Mouse (Mus musculus) cortical plate, adult 2 months (tissue): ENCODE measurements at regions not wholly inside any gene's neighbourhood (a gene's known extent, or its start where the extent isn't known, plus 50 kb on each side); places are given as distances from the start of the nearest gene placed in this dataset.

Experiments used
- CTCF ChIP-seq: fragments of 200-500 bp; IDR thresholded peaks from 2 replicates; pipeline ENCODE4 v1.5.1; 2011; ENCODE audit warnings: mild to moderate bottlenecking, control low read depth, low read length; ENCODE audit not compliant: insufficient read depth; ENCODE audit errors: extremely low read depth
- POLR2A ChIP-seq: fragments of 200-500 bp; IDR thresholded peaks from 2 replicates; pipeline ENCODE4 v1.6.1; 2011; ENCODE audit warnings: mild to moderate bottlenecking, low read length, control low read depth; ENCODE audit not compliant: insufficient read depth; ENCODE audit errors: extremely low read depth

DNA sequence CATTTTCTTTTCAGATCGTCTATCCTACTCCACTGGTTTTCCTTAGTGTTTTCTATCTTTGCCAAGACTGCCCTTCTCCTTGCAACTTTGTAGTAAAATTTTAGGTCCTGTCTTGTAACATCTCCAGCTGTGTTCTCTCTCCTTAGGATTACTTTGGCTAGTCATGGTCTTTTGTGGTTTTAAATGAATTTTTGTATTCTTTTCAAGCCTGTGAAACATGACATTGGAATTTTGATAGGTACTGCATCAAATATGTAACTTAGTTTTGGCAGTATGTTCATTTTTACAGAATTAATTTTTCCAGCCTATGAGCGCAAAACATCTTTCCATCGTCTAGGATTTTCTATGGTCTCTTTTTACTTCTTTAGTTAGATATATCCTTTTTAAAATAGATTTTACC, 88.6 kb upstream of the Gm5148 start:
- TF ChIP-seq CTCF = no peak
- TF ChIP-seq POLR2A = no peak
